Mouse (Mus musculus) embryonic facial prominence, embryonic 13.5 days (tissue): ENCODE measurements around the gene Bnip1. TPM values are rescaled to one million over a fixed set of nuclear protein-coding genes. Genes with fewer than 3 reads are reported as not detected.

Source experiments
- ATAC-seq: fragments of 200-750 bp; cut with Nextera tagmentation; 2 replicates; pipeline ENCODE4 v1.8.0; 2017; ENCODE audit warnings: low read depth; ENCODE audit not compliant: insufficient number of reproducible peaks, insufficient read depth, low FRiP score, low TSS enrichment
- H3K27ac ChIP-seq: fragments of 300-500 bp; sonication (generic); 2 replicates; pipeline ENCODE4 v1.5.1; 2015; ENCODE audit warnings: moderate library complexity, mild to moderate bottlenecking, inconsistent platforms
- H3K27me3 ChIP-seq: fragments of 300-500 bp; sonication (generic); 2 replicates; pipeline ENCODE4 v1.6.1; 2015; ENCODE audit warnings: mild to moderate bottlenecking, inconsistent platforms
- H3K36me3 ChIP-seq: fragments of 300-500 bp; sonication (generic); 2 replicates; pipeline ENCODE4 v1.6.1; 2015; ENCODE audit warnings: mild to moderate bottlenecking, inconsistent platforms
- H3K4me1 ChIP-seq: fragments of 300-500 bp; sonication (generic); 2 replicates; pipeline ENCODE4 v1.6.1; 2015; ENCODE audit warnings: inconsistent platforms
- H3K4me2 ChIP-seq: fragments of 300-500 bp; sonication (generic); 2 replicates; pipeline ENCODE4 v1.6.1; 2015; ENCODE audit warnings: moderate library complexity, mild to moderate bottlenecking, inconsistent platforms
- H3K4me3 ChIP-seq: fragments of 300-500 bp; sonication (generic); 2 replicates; pipeline ENCODE4 v1.5.1; 2015; ENCODE audit warnings: mild to moderate bottlenecking, inconsistent platforms
- H3K9ac ChIP-seq: fragments of 300-500 bp; sonication (generic); 2 replicates; pipeline ENCODE4 v1.6.1; 2015; ENCODE audit warnings: mild to moderate bottlenecking, inconsistent platforms
- H3K9me3 ChIP-seq: fragments of 300-500 bp; sonication (generic); 2 replicates; pipeline ENCODE4 v1.6.1; 2016; ENCODE audit warnings: inconsistent platforms
- WGBS: fragments of 180-500 bp; shearing (Covaris S2); methylation state at CpG from one replicate; pipeline ENCODE4 v1.1.7; 2015; ENCODE audit warnings: mixed read lengths; 5-methylcytosine and 5-hydroxymethylcytosine counted together
- polyA plus RNA-seq: library from polyadenylated mRNA; unstranded; fragments of >200 nt; fragmentation: Nextera tagmentation; extraction: Ambion mirVana; gene quantifications from 2 replicates; pipeline ENCODE4 v1.2.1, GENCODE M21; 2015

Gene Bnip1
- polyA plus RNA-seq, 1 experiment from 2014 or later: 64.3 TPM

- 79% methylated on average over 2 of the region's 2 CpGs for WGBS
- H3K36me3 ChIP-seq: peaks cover 14% of the 10 kb centered on the region
- no peak overlapping the region for H3K27ac ChIP-seq
- no peak overlapping the region for H3K9ac ChIP-seq
- H3K27me3 ChIP-seq: no peaks in the 10 kb centered on the region
- ATAC-seq: no peak
- H3K4me2 ChIP-seq: no peak overlapping the region
- no peak overlapping the region for H3K4me3 ChIP-seq
- peaks cover 15% of the 10 kb centered on the region for H3K4me1 ChIP-seq
- no peaks in the 10 kb centered on the region for H3K9me3 ChIP-seq
Observed at GRCm38 (mm10) chr17:26779471-26779870, 1.4 kb upstream of the Bnip1 start.

- Histone ChIP-seq H3K9ac (peak overlapping the region; percentile 84), H3K4me3 (peak overlapping the region; percentile 75), H3K4me1 (peaks cover 15% of the 10 kb centered on the region), H3K27ac (peak overlapping the region; percentile 92), H3K36me3 (peaks cover 33% of the 10 kb centered on the region), H3K27me3 (no peaks in the 10 kb centered on the region), H3K9me3 (no peaks in the 10 kb centered on the region), H3K4me2 (peak overlapping the region; percentile 74)
- no peak for ATAC-seq
- 20% methylated on average over 5 of the region's 5 CpGs for WGBS
Observed at GRCm38 (mm10) chr17:26781610-26782043, 761 bp downstream of the Bnip1 start.

- H3K27me3 ChIP-seq: no peaks in the 10 kb centered on the region
- peaks cover 11% of the 10 kb centered on the region for H3K4me1 ChIP-seq
- WGBS: 94% methylated on average over 8 of the region's 8 CpGs
- H3K27ac ChIP-seq: no peak overlapping the region
- no peak overlapping the region for H3K9ac ChIP-seq
- no peak overlapping the region for H3K4me3 ChIP-seq
- ATAC-seq: no peak
- peaks cover 56% of the 10 kb centered on the region for H3K36me3 ChIP-seq
- no peaks in the 10 kb centered on the region for H3K9me3 ChIP-seq
- no peak overlapping the region for H3K4me2 ChIP-seq
Observed at GRCm38 (mm10) chr17:26784525-26784924, 3.7 kb downstream of the Bnip1 start.

GRCm38 (mm10) chr17:26786586-26786985, 5.7 kb downstream of the Bnip1 start:
- Histone ChIP-seq H3K4me3 (no peak overlapping the region), H3K27ac (no peak overlapping the region), H3K36me3 (peaks cover 76% of the 10 kb centered on the region), H3K27me3 (no peaks in the 10 kb centered on the region), H3K9ac (no peak overlapping the region), H3K9me3 (no peaks in the 10 kb centered on the region), H3K4me1 (peaks cover 6% of the 10 kb centered on the region), H3K4me2 (no peak overlapping the region)
- WGBS: 91% methylated on average over 7 of the region's 7 CpGs
- no peak for ATAC-seq

GRCm38 (mm10) chr17:26788986-26789385, 8.1 kb downstream of the Bnip1 start:
- no peak overlapping the region for H3K4me2 ChIP-seq
- H3K27me3 ChIP-seq: no peaks in the 10 kb centered on the region
- no peak for ATAC-seq
- H3K9me3 ChIP-seq: no peaks in the 10 kb centered on the region
- no peaks in the 10 kb centered on the region for H3K4me1 ChIP-seq
- peaks cover 88% of the 10 kb centered on the region for H3K36me3 ChIP-seq
- H3K9ac ChIP-seq: no peak overlapping the region
- WGBS: 87% methylated on average over 8 of the region's 8 CpGs
- no peak overlapping the region for H3K4me3 ChIP-seq
- H3K27ac ChIP-seq: no peak overlapping the region

GRCm38 (mm10) chr17:26789460-26790268, 8.8 kb downstream of the Bnip1 start:
- no peak overlapping the region for H3K4me3 ChIP-seq
- H3K4me1 ChIP-seq: no peaks in the 10 kb centered on the region
- ATAC-seq: no peak
- 90% methylated on average over 8 of the region's 8 CpGs for WGBS
- H3K27me3 ChIP-seq: no peaks in the 10 kb centered on the region
- H3K4me2 ChIP-seq: no peak overlapping the region
- H3K9ac ChIP-seq: no peak overlapping the region
- H3K27ac ChIP-seq: no peak overlapping the region
- peaks cover 82% of the 10 kb centered on the region for H3K36me3 ChIP-seq
- H3K9me3 ChIP-seq: no peaks in the 10 kb centered on the region

- H3K27ac ChIP-seq: no peak overlapping the region
- H3K9ac ChIP-seq: no peak overlapping the region
- peaks cover 73% of the 10 kb centered on the region for H3K36me3 ChIP-seq
- no peak overlapping the region for H3K4me2 ChIP-seq
- ATAC-seq: no peak
- no peaks in the 10 kb centered on the region for H3K9me3 ChIP-seq
- 84% methylated on average over 11 of the region's 11 CpGs for WGBS
- no peaks in the 10 kb centered on the region for H3K27me3 ChIP-seq
- no peak overlapping the region for H3K4me3 ChIP-seq
- no peaks in the 10 kb centered on the region for H3K4me1 ChIP-seq
Observed at GRCm38 (mm10) chr17:26790269-26791214, 9.7 kb downstream of the Bnip1 start.

GRCm38 (mm10) chr17:26791580-26791979, 10.7 kb downstream of the Bnip1 start:
- Histone ChIP-seq H3K27ac (no peak overlapping the region), H3K4me2 (no peak overlapping the region), H3K27me3 (no peaks in the 10 kb centered on the region), H3K9ac (no peak overlapping the region), H3K9me3 (no peaks in the 10 kb centered on the region), H3K4me3 (no peak overlapping the region), H3K4me1 (no peaks in the 10 kb centered on the region), H3K36me3 (peaks cover 65% of the 10 kb centered on the region)
- no peak for ATAC-seq
- WGBS: 86% methylated on average over 7 of the region's 7 CpGs

- H3K9ac ChIP-seq: no peak overlapping the region
- H3K4me1 ChIP-seq: no peaks in the 10 kb centered on the region
- no peak overlapping the region for H3K4me3 ChIP-seq
- no peak overlapping the region for H3K27ac ChIP-seq
- no peak for ATAC-seq
- 89% methylated on average over 15 of the region's 15 CpGs for WGBS
- H3K4me2 ChIP-seq: no peak overlapping the region
- H3K36me3 ChIP-seq: peaks cover 60% of the 10 kb centered on the region
- H3K9me3 ChIP-seq: no peaks in the 10 kb centered on the region
- H3K27me3 ChIP-seq: no peaks in the 10 kb centered on the region
Observed at GRCm38 (mm10) chr17:26792096-26792495, 11.2 kb downstream of the Bnip1 start.

GRCm38 (mm10) chr17:26793068-26793765, 12.4 kb downstream of the Bnip1 start:
- no peaks in the 10 kb centered on the region for H3K27me3 ChIP-seq
- no peak overlapping the region for H3K4me3 ChIP-seq
- ATAC-seq: no peak
- H3K4me2 ChIP-seq: no peak overlapping the region
- no peak overlapping the region for H3K27ac ChIP-seq
- no peaks in the 10 kb centered on the region for H3K4me1 ChIP-seq
- H3K9me3 ChIP-seq: no peaks in the 10 kb centered on the region
- no peak overlapping the region for H3K9ac ChIP-seq
- WGBS: 78% methylated on average over 5 of the region's 5 CpGs
- H3K36me3 ChIP-seq: peaks cover 53% of the 10 kb centered on the region

GRCm38 (mm10) chr17:26794744-26795143, 13.9 kb downstream of the Bnip1 start:
- peaks cover 40% of the 10 kb centered on the region for H3K36me3 ChIP-seq
- H3K9me3 ChIP-seq: no peaks in the 10 kb centered on the region
- WGBS: 34% methylated on average over 3 of the region's 3 CpGs
- no peak for ATAC-seq
- H3K9ac ChIP-seq: no peak overlapping the region
- H3K4me3 ChIP-seq: no peak overlapping the region
- no peak overlapping the region for H3K27ac ChIP-seq
- no peaks in the 10 kb centered on the region for H3K27me3 ChIP-seq
- no peaks in the 10 kb centered on the region for H3K4me1 ChIP-seq
- no peak overlapping the region for H3K4me2 ChIP-seq
